Mouse (Mus musculus): Measurements from ENCODE around the gene Zdhhc17. TPM values are rescaled to one million over a fixed set of nuclear protein-coding genes. Genes with fewer than 3 reads are reported as not detected.

Zdhhc17 gene
- polyA plus RNA-seq, 1 experiment from 2014 or later, result 28.9 TPM

DNA sequence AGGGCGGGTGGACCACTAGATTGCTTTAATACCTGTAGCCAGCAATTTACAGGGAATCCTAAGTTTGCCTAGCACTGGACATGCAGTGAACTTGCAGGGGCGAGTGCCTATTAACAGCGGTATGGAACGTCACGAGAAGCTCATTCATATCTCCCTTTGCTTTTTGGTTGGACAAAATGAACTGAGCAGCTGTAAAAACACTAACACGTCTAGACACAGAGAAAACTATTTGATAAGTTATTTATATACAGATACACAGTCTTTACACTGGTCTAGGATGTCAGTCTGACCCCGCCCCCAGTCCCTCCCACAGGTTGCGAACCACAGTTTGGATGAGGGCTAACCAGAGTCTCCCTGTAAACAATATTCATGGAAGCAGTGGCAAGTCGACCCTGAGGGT, 67.1 kb downstream of the Zdhhc17 start:
- H3K4me1 ChIP-seq, result no peaks in the 10 kb centered on the region
- no peak for DNase-seq (ENCODE audit: low spot score)
- no peak overlapping the region for H3K4me3 ChIP-seq
- peaks cover 97% of the 10 kb centered on the region for H3K36me3 ChIP-seq
- no peak overlapping the region for H3K27ac ChIP-seq (replicated peaks)
- H3K9me3 ChIP-seq (replicated peaks), result no peaks in the 10 kb centered on the region
- WGBS, result 92% methylated on average over 9 of the region's 9 CpGs
- no peaks in the 10 kb centered on the region for H3K27me3 ChIP-seq (ENCODE audit: low read depth, poor library complexity, severe bottlenecking)

DNA sequence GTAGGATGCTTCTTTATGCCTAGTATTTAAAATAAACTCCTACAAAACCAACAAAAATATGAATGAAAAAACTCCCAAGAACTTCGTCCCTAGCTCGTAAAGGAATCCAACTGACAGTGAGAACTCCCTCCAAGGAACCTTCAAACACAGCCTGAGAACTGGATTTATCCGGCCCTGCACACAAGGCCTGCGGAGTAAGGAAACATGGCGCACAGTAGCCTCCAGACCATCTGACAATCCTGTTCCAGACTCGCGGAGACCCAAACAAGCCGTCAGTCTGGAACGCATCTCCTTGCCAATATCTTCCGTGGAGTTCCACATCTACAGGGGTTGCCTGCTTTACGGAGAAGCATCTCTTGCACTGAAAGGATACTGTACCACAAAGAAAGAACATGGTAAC, 68.0 kb downstream of the Zdhhc17 start:
- Histone ChIP-seq H3K27me3 (ENCODE audit: low read depth, poor library complexity, severe bottlenecking) (no peaks in the 10 kb centered on the region), H3K4me1 (no peaks in the 10 kb centered on the region), H3K27ac (replicated peaks) (no peak overlapping the region), H3K9me3 (replicated peaks) (no peaks in the 10 kb centered on the region), H3K36me3 (peaks cover 97% of the 10 kb centered on the region), H3K4me3 (no peak overlapping the region)
- WGBS, result 96% methylated on average over 11 of the region's 11 CpGs
- no peak for DNase-seq (ENCODE audit: low spot score)

DNA sequence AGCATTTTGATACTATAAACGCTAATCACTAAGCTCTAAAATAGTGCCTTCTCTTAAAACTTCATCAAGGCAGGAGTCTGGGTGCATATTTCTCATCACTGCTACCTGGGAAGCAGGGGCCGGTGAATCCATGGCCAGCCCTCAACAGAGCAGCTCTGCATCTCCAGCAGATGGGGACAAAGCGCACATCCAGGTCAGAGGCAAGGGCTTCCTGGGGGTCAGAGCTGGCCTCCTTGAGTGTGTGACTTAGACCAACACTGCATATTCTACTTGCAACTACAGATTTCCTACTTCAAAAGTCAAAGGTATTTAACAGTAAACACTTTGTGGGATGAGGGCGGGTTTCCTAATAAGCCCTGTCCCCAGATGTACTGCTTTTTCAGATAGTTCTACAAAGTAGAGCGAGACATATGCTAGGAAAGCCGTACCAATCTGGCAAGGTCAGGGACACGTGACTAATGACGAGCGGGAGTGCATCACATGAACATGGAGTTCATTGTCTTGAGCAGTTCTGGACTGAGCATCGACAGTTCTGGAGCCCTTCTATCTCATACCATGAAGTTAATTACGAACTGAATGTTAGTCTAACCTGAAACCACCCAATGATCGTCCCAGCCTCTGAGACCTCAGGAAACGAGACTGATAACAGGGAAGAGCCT, 69.1 kb downstream of the Zdhhc17 start:
- H3K27me3 ChIP-seq (ENCODE audit: low read depth, poor library complexity, severe bottlenecking), result no peaks in the 10 kb centered on the region
- no peak overlapping the region for H3K27ac ChIP-seq (replicated peaks)
- no peak overlapping the region for H3K4me3 ChIP-seq
- no peaks in the 10 kb centered on the region for H3K4me1 ChIP-seq
- no peak for DNase-seq (ENCODE audit: low spot score)
- H3K9me3 ChIP-seq (replicated peaks), result no peaks in the 10 kb centered on the region
- WGBS, result 92% methylated on average over 13 of the region's 13 CpGs
- peaks cover 95% of the 10 kb centered on the region for H3K36me3 ChIP-seq

DNA sequence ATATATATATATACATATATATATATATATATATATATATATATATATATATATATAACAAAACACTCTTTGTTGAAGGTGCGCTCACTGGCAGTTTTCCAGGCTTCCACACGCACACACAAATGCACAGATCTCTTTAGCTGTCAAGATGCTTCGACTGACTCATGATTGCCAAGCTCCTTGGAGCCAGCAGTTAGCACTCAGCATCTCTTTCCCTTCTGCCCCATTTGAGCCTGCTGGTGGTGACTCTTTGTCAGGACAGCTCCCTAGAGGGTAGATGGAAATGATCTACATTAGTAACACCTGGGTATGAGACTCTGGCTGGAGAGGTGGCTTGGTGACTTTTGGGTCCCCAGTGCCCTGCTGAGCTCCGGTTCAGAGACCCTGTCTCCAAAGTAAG, 70.2 kb downstream of the Zdhhc17 start:
- DNase-seq (ENCODE audit: low spot score), result no peak
- 91% methylated on average over 4 of the region's 4 CpGs for WGBS
- H3K36me3 ChIP-seq, result peaks cover 91% of the 10 kb centered on the region

DNA sequence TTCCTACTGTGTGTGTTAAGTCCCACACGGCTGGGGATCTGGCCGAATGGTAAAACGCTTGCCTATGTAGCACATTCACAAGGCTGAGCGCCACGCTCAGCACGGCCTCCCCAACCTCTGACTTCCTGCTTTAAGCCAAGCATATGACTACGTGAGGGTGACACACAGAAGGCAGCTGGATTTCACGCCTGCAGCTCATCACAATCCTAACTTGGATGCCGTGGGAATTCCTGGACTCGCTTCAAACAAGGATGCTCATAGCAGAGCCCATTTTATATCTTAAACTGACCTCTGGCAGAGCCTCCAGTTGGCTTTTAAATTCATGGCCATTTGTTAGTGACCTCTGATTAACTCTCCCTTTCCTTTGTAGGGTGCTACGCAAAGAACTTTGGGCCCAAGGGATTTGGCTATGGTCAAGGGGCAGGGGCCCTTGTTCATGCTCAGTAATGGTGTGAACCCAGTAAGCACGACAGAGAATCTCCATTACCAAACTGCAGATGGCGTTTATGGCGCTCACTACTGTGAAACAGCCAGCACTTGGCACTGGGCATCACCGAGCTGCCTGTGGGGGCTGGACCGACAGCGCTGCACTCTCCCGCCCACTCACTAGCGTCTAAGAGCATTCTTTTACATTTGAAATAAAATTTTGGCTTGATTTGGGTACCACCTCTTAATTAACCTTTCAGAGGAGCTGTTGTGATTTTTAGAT, 70.9 kb downstream of the Zdhhc17 start:
- WGBS, result 90% methylated on average over 19 of the region's 19 CpGs
- H3K27me3 ChIP-seq (ENCODE audit: low read depth, poor library complexity, severe bottlenecking), result no peaks in the 10 kb centered on the region
- H3K36me3 ChIP-seq, result peaks cover 84% of the 10 kb centered on the region
- H3K4me3 ChIP-seq, result no peak overlapping the region
- no peaks in the 10 kb centered on the region for H3K9me3 ChIP-seq (replicated peaks)
- no peaks in the 10 kb centered on the region for H3K4me1 ChIP-seq
- no peak for DNase-seq (ENCODE audit: low spot score)
- no peak overlapping the region for H3K27ac ChIP-seq (replicated peaks)

More for the DNA sequence above, 70.2 kb downstream of the Zdhhc17 start:
- Histone ChIP-seq H3K27me3 (ENCODE audit: low read depth, poor library complexity, severe bottlenecking) (no peaks in the 10 kb centered on the region), H3K4me3 (no peak overlapping the region), H3K9me3 (replicated peaks) (no peaks in the 10 kb centered on the region), H3K4me1 (no peaks in the 10 kb centered on the region), H3K27ac (replicated peaks) (no peak overlapping the region)

DNA sequence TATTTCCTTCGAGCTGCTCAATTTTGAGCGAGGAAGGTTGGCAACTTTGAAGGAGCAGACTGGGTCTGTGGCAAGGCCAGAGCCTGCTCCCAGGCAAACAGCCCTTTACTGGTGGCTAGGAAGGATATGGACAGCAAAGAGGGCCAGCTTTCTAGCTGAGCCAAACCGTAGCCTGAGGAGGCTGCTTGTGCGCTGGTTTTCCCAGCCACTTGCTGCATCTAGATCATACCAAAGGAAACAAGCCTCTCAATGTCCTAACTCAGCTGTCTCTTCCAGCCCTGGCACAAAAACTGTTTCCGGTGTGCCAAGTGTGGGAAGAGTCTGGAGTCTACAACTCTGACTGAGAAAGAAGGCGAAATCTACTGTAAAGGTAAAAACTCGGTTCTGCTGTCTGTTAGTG, 71.6 kb downstream of the Zdhhc17 start:
- 96% methylated on average over 7 of the region's 7 CpGs for WGBS
- no peak for DNase-seq (ENCODE audit: low spot score)
- Histone ChIP-seq H3K36me3 (peaks cover 77% of the 10 kb centered on the region), H3K4me1 (no peaks in the 10 kb centered on the region), H3K27ac (replicated peaks) (no peak overlapping the region), H3K4me3 (no peak overlapping the region), H3K27me3 (ENCODE audit: low read depth, poor library complexity, severe bottlenecking) (no peaks in the 10 kb centered on the region), H3K9me3 (replicated peaks) (no peaks in the 10 kb centered on the region)

DNA sequence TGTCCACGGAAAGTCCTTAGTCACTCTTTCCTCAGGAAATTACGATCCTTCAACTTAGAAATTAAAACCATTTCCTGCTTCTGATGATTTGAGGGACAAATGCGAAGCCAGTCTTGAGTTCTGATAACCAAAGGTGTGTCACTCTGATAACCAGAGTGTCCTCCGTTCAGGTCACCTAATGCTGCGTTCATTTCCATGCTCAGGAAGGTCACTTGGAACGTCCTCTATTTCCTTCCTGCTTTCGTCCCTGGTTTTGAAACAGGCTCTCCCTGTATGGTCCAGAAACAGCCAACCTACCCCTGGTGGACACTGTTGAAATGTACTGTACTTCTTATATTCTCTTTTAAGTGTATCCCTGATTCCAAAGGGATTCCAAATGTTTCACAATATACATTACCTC, 74.3 kb downstream of the Zdhhc17 start:
- no peak overlapping the region for H3K4me3 ChIP-seq
- WGBS, result 90% methylated on average over 7 of the region's 7 CpGs
- DNase-seq (ENCODE audit: low spot score), result no peak
- H3K9me3 ChIP-seq (replicated peaks), result no peaks in the 10 kb centered on the region
- peaks cover 16% of the 10 kb centered on the region for H3K4me1 ChIP-seq
- H3K27ac ChIP-seq (replicated peaks), result no peak overlapping the region
- no peaks in the 10 kb centered on the region for H3K27me3 ChIP-seq (ENCODE audit: low read depth, poor library complexity, severe bottlenecking)
- peaks cover 59% of the 10 kb centered on the region for H3K36me3 ChIP-seq

DNA sequence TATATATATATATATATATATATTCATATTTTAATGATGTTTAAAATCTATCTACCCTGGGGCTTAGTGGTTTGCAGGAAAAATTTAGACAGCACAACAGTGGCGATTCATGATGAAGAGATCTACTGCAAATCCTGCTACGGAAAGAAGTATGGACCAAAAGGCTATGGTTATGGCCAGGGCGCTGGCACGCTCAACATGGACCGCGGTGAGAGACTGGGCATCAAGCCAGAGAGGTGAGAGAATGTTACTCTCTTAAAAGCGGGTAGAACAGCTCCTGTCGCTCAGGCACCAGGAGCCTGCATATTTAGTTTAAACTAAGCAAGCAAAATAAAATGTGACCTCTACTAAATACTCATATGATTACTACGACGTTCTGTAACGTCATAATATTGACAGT, 74.9 kb downstream of the Zdhhc17 start:
- Histone ChIP-seq H3K9me3 (replicated peaks) (no peaks in the 10 kb centered on the region), H3K27ac (replicated peaks) (no peak overlapping the region), H3K4me1 (peaks cover 22% of the 10 kb centered on the region), H3K27me3 (ENCODE audit: low read depth, poor library complexity, severe bottlenecking) (no peaks in the 10 kb centered on the region), H3K4me3 (no peak overlapping the region), H3K36me3 (peaks cover 53% of the 10 kb centered on the region)
- DNase-seq (ENCODE audit: low spot score), result no peak
- WGBS, result 95% methylated on average over 11 of the region's 11 CpGs

DNA sequence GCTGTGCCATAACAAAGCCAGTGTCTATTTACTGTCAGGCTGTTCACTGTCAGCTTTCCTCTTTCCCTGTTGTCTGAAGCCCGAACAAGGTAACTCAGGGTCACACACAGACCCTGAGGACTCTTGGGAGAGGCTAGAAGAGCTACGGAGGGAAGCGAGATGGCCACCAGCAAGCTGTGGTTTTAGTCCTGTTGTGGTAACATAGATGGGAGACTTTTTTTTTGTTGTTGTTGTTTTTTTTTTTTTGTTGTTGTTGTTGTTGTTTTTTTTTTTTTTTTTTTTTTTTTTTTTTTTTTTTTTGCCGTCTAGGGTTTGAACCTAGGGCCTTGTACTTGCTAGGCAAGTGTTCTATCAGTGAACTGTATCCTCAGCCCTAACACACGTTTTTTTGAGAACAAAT, 76.4 kb downstream of the Zdhhc17 start:
- peaks cover 41% of the 10 kb centered on the region for H3K36me3 ChIP-seq
- no peaks in the 10 kb centered on the region for H3K9me3 ChIP-seq (replicated peaks)
- 72% methylated on average over 5 of the region's 5 CpGs for WGBS
- no peak overlapping the region for H3K27ac ChIP-seq (replicated peaks)
- no peak overlapping the region for H3K4me3 ChIP-seq
- H3K27me3 ChIP-seq (ENCODE audit: low read depth, poor library complexity, severe bottlenecking), result no peaks in the 10 kb centered on the region
- DNase-seq (ENCODE audit: low spot score), result no peak
- H3K4me1 ChIP-seq, result peaks cover 36% of the 10 kb centered on the region

DNA sequence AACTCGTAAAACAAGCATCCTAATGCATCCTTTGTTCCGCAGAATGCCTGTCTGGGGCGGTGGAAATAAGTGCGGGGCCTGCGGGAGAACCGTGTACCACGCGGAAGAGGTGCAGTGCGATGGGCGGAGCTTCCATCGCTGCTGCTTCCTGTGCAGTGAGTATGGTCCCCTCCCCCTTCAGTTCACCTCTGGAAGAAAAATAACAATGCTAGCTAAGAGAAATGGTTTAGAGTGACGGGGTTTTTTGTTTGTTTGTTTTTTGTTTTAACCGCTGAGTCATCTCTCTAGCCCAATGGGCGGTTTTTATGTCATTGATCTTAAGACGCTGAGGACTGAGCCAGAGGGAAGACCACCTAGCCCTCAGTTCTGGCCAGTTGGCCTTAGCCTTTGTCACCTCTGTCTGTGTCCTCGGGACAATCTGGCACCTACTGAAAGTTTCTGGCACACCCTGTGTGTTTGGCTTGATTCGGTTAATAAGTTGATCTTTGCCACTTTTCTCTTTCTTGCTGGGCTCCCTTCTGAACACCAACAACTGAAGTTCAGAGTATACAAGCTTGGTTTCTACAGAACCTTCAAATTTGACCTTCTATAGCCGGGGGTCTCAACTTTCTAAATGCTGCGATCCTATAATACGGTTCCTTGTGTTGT, 77.9 kb downstream of the Zdhhc17 start:
- Histone ChIP-seq H3K4me1 (peaks cover 37% of the 10 kb centered on the region), H3K4me3 (peak overlapping the region; percentile 20; the same call in 1 of the 2 replicates), H3K27ac (replicated peaks) (peak overlapping the region; percentile 76), H3K36me3 (peaks cover 25% of the 10 kb centered on the region; the same call in 1 of the 2 replicates), H3K9me3 (replicated peaks) (no peaks in the 10 kb centered on the region), H3K27me3 (ENCODE audit: low read depth, poor library complexity, severe bottlenecking) (no peaks in the 10 kb centered on the region)
- WGBS, result 61% methylated on average over 20 of the region's 20 CpGs
- DNase-seq (ENCODE audit: low spot score), result peak; percentile 29

DNA sequence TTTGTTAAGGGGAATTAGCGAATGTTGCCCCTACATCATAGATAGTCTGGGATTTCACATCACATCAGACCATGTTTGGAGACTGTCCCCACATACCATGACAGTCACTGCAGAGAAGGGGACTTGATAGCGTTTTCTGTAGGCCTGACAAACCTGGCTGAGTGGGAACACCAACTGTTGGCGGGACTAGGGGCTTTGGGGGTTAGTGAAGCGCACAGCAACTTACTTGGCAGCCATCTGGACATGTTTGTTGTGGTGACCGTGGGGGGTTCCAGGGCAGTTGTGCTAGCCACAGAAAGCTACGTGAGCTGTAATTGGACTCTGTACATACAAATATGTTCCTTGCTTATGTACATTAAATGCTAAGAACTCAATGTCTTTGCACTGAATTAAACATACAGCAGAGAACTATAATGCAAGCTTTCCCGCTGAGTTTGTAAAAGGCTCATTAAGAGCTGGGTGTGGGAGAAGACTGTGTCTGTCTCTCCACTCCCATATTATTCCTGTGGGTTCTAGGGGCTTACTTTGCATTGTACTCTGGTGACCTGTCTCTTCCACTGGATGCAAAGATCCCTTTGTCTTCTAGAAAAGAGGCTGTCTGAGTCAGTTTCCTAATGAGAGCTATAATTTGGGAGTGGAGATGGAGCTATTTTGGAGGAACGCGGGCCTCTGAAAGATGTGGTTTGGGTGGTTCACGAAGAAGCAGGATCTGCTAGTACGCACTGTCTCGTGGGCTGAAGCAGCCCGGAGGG, 78.6 kb downstream of the Zdhhc17 start:
- Histone ChIP-seq H3K9me3 (replicated peaks) (no peaks in the 10 kb centered on the region), H3K4me3 (peak overlapping the region; percentile 20; the same call in 1 of the 2 replicates)

DNA sequence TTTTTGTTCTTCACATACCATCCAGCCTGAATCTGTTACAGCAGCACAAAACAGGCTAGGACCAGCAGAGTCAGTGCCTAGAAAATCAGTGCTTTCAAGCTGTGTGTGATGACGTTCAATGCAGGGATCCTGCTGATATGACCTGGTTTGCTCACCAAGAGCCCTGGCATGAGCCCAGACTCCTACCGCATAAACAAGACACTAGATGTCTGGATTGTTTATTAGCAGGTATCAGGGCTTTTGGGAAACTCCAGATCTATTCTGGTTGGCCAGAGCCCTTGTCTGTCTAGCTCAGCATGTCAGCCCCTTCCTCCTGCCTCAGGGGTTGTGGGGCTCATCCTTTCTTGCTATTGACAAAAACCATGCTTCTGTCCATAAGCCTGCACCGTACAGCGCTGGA, 80.2 kb downstream of the Zdhhc17 start:
- Histone ChIP-seq H3K4me1 (peaks cover 52% of the 10 kb centered on the region), H3K9me3 (replicated peaks) (no peaks in the 10 kb centered on the region), H3K27ac (replicated peaks) (no peak overlapping the region), H3K4me3 (no peak overlapping the region), H3K36me3 (peaks cover 8% of the 10 kb centered on the region; the same call in 1 of the 2 replicates), H3K27me3 (ENCODE audit: low read depth, poor library complexity, severe bottlenecking) (no peaks in the 10 kb centered on the region)
- WGBS, result 81% methylated on average over 4 of the region's 4 CpGs
- DNase-seq (ENCODE audit: low spot score), result no peak

More for the DNA sequence above, 78.6 kb downstream of the Zdhhc17 start:
- H3K36me3 ChIP-seq, result peaks cover 19% of the 10 kb centered on the region; the same call in 1 of the 2 replicates
- peak overlapping the region; percentile 76 for H3K27ac ChIP-seq (replicated peaks)
- WGBS, result 58% methylated on average over 13 of the region's 13 CpGs
- no peaks in the 10 kb centered on the region for H3K27me3 ChIP-seq (ENCODE audit: low read depth, poor library complexity, severe bottlenecking)
- DNase-seq (ENCODE audit: low spot score), result peak; percentile 54
- H3K4me1 ChIP-seq, result peaks cover 43% of the 10 kb centered on the region

Measured in midbrain, embryonic 10.5 days (tissue).